Mouse (Mus musculus) liver, postnatal 0 days (tissue): ENCODE results near the gene Gpc6.

ENCODE experiments used
- CTCF ChIP-seq: sonication (generic); IDR thresholded peaks from 2 replicates; pipeline ENCODE4 v1.5.1; 2016; ENCODE audit warnings: antibody characterized with exemption, low read depth
- EP300 ChIP-seq: IDR thresholded peaks from 2 replicates; pipeline ENCODE4 v1.6.1; 2016; ENCODE audit warnings: antibody characterized with exemption, low read depth, mild to moderate bottlenecking

GRCm38 (mm10) chr14:117581740-117582139, 656.6 kb downstream of the Gpc6 start:
- no peak for TF ChIP-seq CTCF
- TF ChIP-seq EP300 = no peak
